Mouse (Mus musculus): ENCODE data around the gene Adamts16. TPM values are rescaled to one million over a fixed set of nuclear protein-coding genes. Genes with fewer than 3 reads are reported as not detected.

The Adamts16 gene
- polyA plus RNA-seq, 1 experiment, result 0.13 TPM

DNA sequence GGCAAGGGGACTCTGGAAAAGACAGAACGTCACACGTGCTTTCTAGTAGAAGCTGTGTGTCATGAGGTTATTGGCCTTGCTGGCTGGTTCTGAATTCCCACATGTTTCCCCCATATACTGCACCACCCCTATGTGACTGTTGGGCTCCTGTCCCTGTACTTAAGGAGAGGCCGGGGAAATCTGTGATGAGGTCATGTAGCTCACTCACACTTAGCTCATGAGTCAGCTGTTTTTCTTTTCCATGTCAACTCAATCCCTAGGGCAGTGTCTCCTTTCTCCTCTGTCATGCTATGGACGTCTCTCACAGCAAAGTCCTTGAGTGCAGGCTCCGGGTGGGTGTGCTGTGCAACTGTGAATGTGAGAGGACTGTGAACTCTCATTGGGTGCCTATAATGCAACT lies 22.6 kb downstream of the Adamts16 start:
- no peak overlapping the region for H3K27ac ChIP-seq (ENCODE audit: control insufficient read depth, insufficient read depth, low read length)
- WGBS, result 87% methylated on average over 5 of the region's 5 CpGs
- TF ChIP-seq POLR2A (IDR thresholded peaks at IDR 0.05; ENCODE audit: control insufficient read depth, extremely low read depth, insufficient read depth, low read length, poor library complexity), result no peak
- no peak for TF ChIP-seq CTCF (IDR thresholded peaks at IDR 0.05; ENCODE audit: borderline replicate concordance, control insufficient read depth, extremely low read depth, insufficient read depth, low read length, poor library complexity)
- H3K36me3 ChIP-seq (ENCODE audit: control insufficient read depth, insufficient read depth, low read length), result no peaks in the 10 kb centered on the region
- DNase-seq, result no peak
- H3K27me3 ChIP-seq (ENCODE audit: control insufficient read depth, insufficient read depth, low read length), result no peaks in the 10 kb centered on the region
- H3K4me1 ChIP-seq (replicated peaks; ENCODE audit: control insufficient read depth, insufficient read depth, low read length), result no peaks in the 10 kb centered on the region; the same call in 1 of the 2 replicates
- no peak overlapping the region for H3K4me3 ChIP-seq (ENCODE audit: control insufficient read depth, insufficient read depth, low read length)

- no peak for TF ChIP-seq POLR2A (IDR thresholded peaks at IDR 0.05; ENCODE audit: control insufficient read depth, extremely low read depth, insufficient read depth, low read length, poor library complexity)
- TF ChIP-seq CTCF (IDR thresholded peaks at IDR 0.05; ENCODE audit: borderline replicate concordance, control insufficient read depth, extremely low read depth, insufficient read depth, low read length, poor library complexity), result no peak
Measured at GRCm38 (mm10) chr13:70814423-70814822, 27.2 kb downstream of the Adamts16 start.

GRCm38 (mm10) chr13:70805506-70805905 lies 36.1 kb downstream of the Adamts16 start:
- H3K4me3 ChIP-seq (ENCODE audit: control insufficient read depth, insufficient read depth, low read length), result no peak overlapping the region
- TF ChIP-seq CTCF (IDR thresholded peaks at IDR 0.05; ENCODE audit: borderline replicate concordance, control insufficient read depth, extremely low read depth, insufficient read depth, low read length, poor library complexity) (no peak), POLR2A (IDR thresholded peaks at IDR 0.05; ENCODE audit: control insufficient read depth, extremely low read depth, insufficient read depth, low read length, poor library complexity) (no peak)
- H3K27ac ChIP-seq (ENCODE audit: control insufficient read depth, insufficient read depth, low read length), result no peak overlapping the region
- H3K36me3 ChIP-seq (ENCODE audit: control insufficient read depth, insufficient read depth, low read length), result no peaks in the 10 kb centered on the region
- H3K4me1 ChIP-seq (replicated peaks; ENCODE audit: control insufficient read depth, insufficient read depth, low read length), result no peaks in the 10 kb centered on the region
- H3K27me3 ChIP-seq (ENCODE audit: control insufficient read depth, insufficient read depth, low read length), result no peaks in the 10 kb centered on the region
- 89% methylated on average over 3 of the region's 3 CpGs for WGBS
- DNase-seq, result no peak

More at GRCm38 (mm10) chr13:70814423-70814822, 27.2 kb downstream of the Adamts16 start:
- 22% methylated on average over 3 of the region's 3 CpGs for WGBS
- H3K4me3 ChIP-seq (ENCODE audit: control insufficient read depth, insufficient read depth, low read length), result no peak overlapping the region
- H3K27ac ChIP-seq (ENCODE audit: control insufficient read depth, insufficient read depth, low read length), result no peak overlapping the region
- H3K27me3 ChIP-seq (ENCODE audit: control insufficient read depth, insufficient read depth, low read length), result no peaks in the 10 kb centered on the region
- H3K36me3 ChIP-seq (ENCODE audit: control insufficient read depth, insufficient read depth, low read length), result no peaks in the 10 kb centered on the region
- no peak for DNase-seq
- H3K4me1 ChIP-seq (replicated peaks; ENCODE audit: control insufficient read depth, insufficient read depth, low read length), result no peaks in the 10 kb centered on the region

- Histone ChIP-seq H3K4me3 (ENCODE audit: control insufficient read depth, insufficient read depth, low read length) (no peak overlapping the region), H3K27ac (ENCODE audit: control insufficient read depth, insufficient read depth, low read length) (no peak overlapping the region), H3K4me1 (replicated peaks; ENCODE audit: control insufficient read depth, insufficient read depth, low read length) (no peaks in the 10 kb centered on the region), H3K36me3 (ENCODE audit: control insufficient read depth, insufficient read depth, low read length) (no peaks in the 10 kb centered on the region), H3K27me3 (ENCODE audit: control insufficient read depth, insufficient read depth, low read length) (no peaks in the 10 kb centered on the region)
- no peak for DNase-seq
- TF ChIP-seq CTCF (IDR thresholded peaks at IDR 0.05; ENCODE audit: borderline replicate concordance, control insufficient read depth, extremely low read depth, insufficient read depth, low read length, poor library complexity) (no peak), POLR2A (IDR thresholded peaks at IDR 0.05; ENCODE audit: control insufficient read depth, extremely low read depth, insufficient read depth, low read length, poor library complexity) (no peak)
- 81% methylated on average over 1 of the region's 1 CpGs for whole genome bisulfite sequencing
Measured at GRCm38 (mm10) chr13:70802849-70803248, 38.8 kb downstream of the Adamts16 start.

DNA sequence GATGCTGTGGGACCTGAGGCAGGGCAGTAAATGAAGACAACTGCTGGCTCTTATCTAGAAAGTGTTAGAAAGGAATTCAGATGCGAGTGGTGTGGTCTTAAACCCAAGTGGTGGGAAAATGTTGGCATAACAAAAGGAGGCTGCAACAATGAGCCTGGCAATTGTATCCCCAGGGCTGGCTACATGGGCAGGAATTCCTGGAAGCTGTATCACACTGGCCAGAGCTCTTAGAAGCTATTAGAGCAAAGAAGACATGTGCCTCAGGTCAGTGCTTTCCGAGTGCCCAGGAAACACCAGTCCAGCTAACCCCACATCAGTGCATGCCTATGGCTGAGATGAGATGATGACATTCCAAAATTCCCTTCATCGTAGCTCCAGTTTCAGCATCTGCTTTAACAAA lies 42.3 kb downstream of the Adamts16 start:
- Histone ChIP-seq H3K27ac (ENCODE audit: control insufficient read depth, insufficient read depth, low read length) (no peak overlapping the region), H3K27me3 (ENCODE audit: control insufficient read depth, insufficient read depth, low read length) (no peaks in the 10 kb centered on the region), H3K4me1 (replicated peaks; ENCODE audit: control insufficient read depth, insufficient read depth, low read length) (no peaks in the 10 kb centered on the region), H3K36me3 (ENCODE audit: control insufficient read depth, insufficient read depth, low read length) (no peaks in the 10 kb centered on the region), H3K4me3 (ENCODE audit: control insufficient read depth, insufficient read depth, low read length) (no peak overlapping the region)
- TF ChIP-seq CTCF (IDR thresholded peaks at IDR 0.05; ENCODE audit: borderline replicate concordance, control insufficient read depth, extremely low read depth, insufficient read depth, low read length, poor library complexity) (no peak), POLR2A (IDR thresholded peaks at IDR 0.05; ENCODE audit: control insufficient read depth, extremely low read depth, insufficient read depth, low read length, poor library complexity) (no peak)
- WGBS, result 75% methylated on average over 3 of the region's 3 CpGs
- DNase-seq, result no peak

DNA sequence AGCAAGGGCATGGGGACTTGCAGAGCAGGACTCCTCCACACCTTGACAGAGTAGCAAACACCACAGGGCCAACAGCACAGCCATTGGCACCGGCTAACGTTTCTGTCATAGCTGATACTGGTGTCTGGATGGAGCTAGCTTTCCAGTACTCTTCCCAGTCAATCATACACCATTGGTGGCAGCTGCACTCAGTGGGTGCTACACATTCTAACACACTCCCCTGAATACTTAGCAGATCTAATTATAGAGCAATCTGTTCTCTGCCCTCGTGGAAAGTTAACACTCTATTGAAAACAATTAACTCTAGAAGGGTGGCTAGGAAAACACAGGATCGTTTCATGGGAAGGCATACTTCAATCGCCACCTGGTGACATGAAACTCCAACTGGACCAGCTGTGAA lies 43.2 kb downstream of the Adamts16 start:
- no peak overlapping the region for H3K4me3 ChIP-seq (ENCODE audit: control insufficient read depth, insufficient read depth, low read length)
- H3K27me3 ChIP-seq (ENCODE audit: control insufficient read depth, insufficient read depth, low read length), result no peaks in the 10 kb centered on the region
- no peaks in the 10 kb centered on the region for H3K4me1 ChIP-seq (replicated peaks; ENCODE audit: control insufficient read depth, insufficient read depth, low read length)
- no peak overlapping the region for H3K27ac ChIP-seq (ENCODE audit: control insufficient read depth, insufficient read depth, low read length)
- no peaks in the 10 kb centered on the region for H3K36me3 ChIP-seq (ENCODE audit: control insufficient read depth, insufficient read depth, low read length)
- 79% methylated on average over 5 of the region's 5 CpGs for WGBS
- no peak for DNase-seq
- no peak for TF ChIP-seq CTCF (IDR thresholded peaks at IDR 0.05; ENCODE audit: borderline replicate concordance, control insufficient read depth, extremely low read depth, insufficient read depth, low read length, poor library complexity)
- no peak for TF ChIP-seq POLR2A (IDR thresholded peaks at IDR 0.05; ENCODE audit: control insufficient read depth, extremely low read depth, insufficient read depth, low read length, poor library complexity)

DNA sequence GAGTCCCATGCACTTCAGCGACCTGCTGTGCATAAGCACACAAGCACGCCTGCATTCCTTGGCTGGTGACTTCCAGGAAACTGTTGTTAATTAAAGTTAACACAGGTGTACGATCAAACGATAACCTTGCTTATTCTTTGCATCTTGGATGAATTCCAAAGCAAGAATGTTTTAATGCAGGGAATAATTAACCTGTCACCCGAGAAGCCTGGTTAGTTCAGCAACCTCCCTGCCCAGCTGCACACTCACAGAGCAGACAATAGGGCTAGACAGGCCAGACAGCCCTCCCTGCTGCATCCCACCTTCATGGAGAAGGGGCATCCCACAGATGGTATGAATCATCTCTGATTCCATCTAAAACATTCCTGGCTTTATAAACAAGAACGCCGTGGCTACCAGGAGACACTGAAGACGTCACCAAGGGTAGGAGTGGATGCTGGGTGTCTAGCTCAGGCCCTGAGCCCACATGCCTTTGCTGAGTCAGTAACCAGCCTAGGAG lies 47.5 kb downstream of the Adamts16 start:
- no peak for TF ChIP-seq POLR2A (IDR thresholded peaks at IDR 0.05; ENCODE audit: control insufficient read depth, extremely low read depth, insufficient read depth, low read length, poor library complexity)
- no peak for TF ChIP-seq CTCF (IDR thresholded peaks at IDR 0.05; ENCODE audit: borderline replicate concordance, control insufficient read depth, extremely low read depth, insufficient read depth, low read length, poor library complexity)
- Histone ChIP-seq H3K27ac (ENCODE audit: control insufficient read depth, insufficient read depth, low read length) (no peak overlapping the region), H3K4me3 (ENCODE audit: control insufficient read depth, insufficient read depth, low read length) (no peak overlapping the region), H3K4me1 (replicated peaks; ENCODE audit: control insufficient read depth, insufficient read depth, low read length) (no peaks in the 10 kb centered on the region), H3K27me3 (ENCODE audit: control insufficient read depth, insufficient read depth, low read length) (no peaks in the 10 kb centered on the region), H3K36me3 (ENCODE audit: control insufficient read depth, insufficient read depth, low read length) (no peaks in the 10 kb centered on the region)
- WGBS, result 86% methylated on average over 8 of the region's 8 CpGs
- no peak for DNase-seq

Data from thymus, adult 2 months (tissue).